Mouse (Mus musculus) thymus, adult 2 months (tissue): Measurements from ENCODE around the gene Csrp2. TPM values are rescaled to one million over a fixed set of nuclear protein-coding genes. Genes with fewer than 3 reads are reported as not detected.

ENCODE experiments used
- DNase-seq: peaks from one replicate; pipeline ENCODE4 v3.0.0; 2021
- H3K27ac ChIP-seq: fragments of 200-500 bp; 2 replicates; pipeline ENCODE4 v1.5.1; 2012; ENCODE audit warnings: low read length, control low read depth; ENCODE audit not compliant: control insufficient read depth, insufficient read depth
- H3K27me3 ChIP-seq: fragments of 200-500 bp; 2 replicates; pipeline ENCODE4 v1.6.1; 2012; ENCODE audit warnings: mild to moderate bottlenecking, low read length, moderate library complexity, mixed read lengths; ENCODE audit not compliant: control insufficient read depth, insufficient read depth
- H3K36me3 ChIP-seq: fragments of 200-500 bp; 2 replicates; pipeline ENCODE4 v1.6.1; 2012; ENCODE audit warnings: mild to moderate bottlenecking, low read length, moderate library complexity; ENCODE audit not compliant: control insufficient read depth, insufficient read depth
- H3K4me1 ChIP-seq: fragments of 200-500 bp; replicated peaks from 2 replicates; pipeline ENCODE4 v1.6.1; 2012; ENCODE audit warnings: low read length; ENCODE audit not compliant: control insufficient read depth, insufficient read depth
- H3K4me3 ChIP-seq: fragments of 200-500 bp; 2 replicates; pipeline ENCODE4 v1.5.1; 2012; ENCODE audit warnings: mild to moderate bottlenecking, low read length, control low read depth, moderate library complexity; ENCODE audit not compliant: control insufficient read depth, insufficient read depth
- CTCF ChIP-seq: fragments of 200-500 bp; IDR thresholded peaks from 2 replicates; pipeline ENCODE4 v1.5.1; 2012; ENCODE audit warnings: mild to moderate bottlenecking, control low read depth, low read length, moderate library complexity, borderline replicate concordance; ENCODE audit not compliant: control insufficient read depth, poor library complexity, insufficient read depth; ENCODE audit errors: extremely low read depth
- POLR2A ChIP-seq: fragments of 200-500 bp; IDR thresholded peaks from 2 replicates; pipeline ENCODE4 v1.6.1; 2012; ENCODE audit warnings: mild to moderate bottlenecking, low read length, control low read depth, moderate library complexity; ENCODE audit not compliant: control insufficient read depth, poor library complexity, insufficient read depth; ENCODE audit errors: extremely low read depth
- WGBS: fragments of 180-500 bp; shearing (Covaris S2); methylation state at CpG from one replicate; pipeline ENCODE4 v1.1.7; 2018; 5-methylcytosine and 5-hydroxymethylcytosine counted together
- polyA plus RNA-seq: library from polyadenylated mRNA; depleted of rRNA; stranded (reverse); fragments of >200 nt; gene quantifications from 2 replicates; pipeline ENCODE4 v1.2.3, GENCODE M21; 2012

Gene Csrp2
- polyA plus RNA-seq, 1 experiment: 16.3 TPM

GRCm38 (mm10) chr10:110938841-110939549 lies 19.4 kb downstream of the Csrp2 start:
- H3K4me1 ChIP-seq: no peaks in the 10 kb centered on the region
- H3K4me3 ChIP-seq: no peak overlapping the region
- no peak for DNase-seq
- no peak overlapping the region for H3K27ac ChIP-seq
- no peaks in the 10 kb centered on the region for H3K27me3 ChIP-seq
- 94% methylated on average over 19 of the region's 19 CpGs for WGBS
- TF ChIP-seq POLR2A: no peak
- TF ChIP-seq CTCF: no peak
- H3K36me3 ChIP-seq: peaks cover 4% of the 10 kb centered on the region; the same call in 1 of the 2 replicates

DNA sequence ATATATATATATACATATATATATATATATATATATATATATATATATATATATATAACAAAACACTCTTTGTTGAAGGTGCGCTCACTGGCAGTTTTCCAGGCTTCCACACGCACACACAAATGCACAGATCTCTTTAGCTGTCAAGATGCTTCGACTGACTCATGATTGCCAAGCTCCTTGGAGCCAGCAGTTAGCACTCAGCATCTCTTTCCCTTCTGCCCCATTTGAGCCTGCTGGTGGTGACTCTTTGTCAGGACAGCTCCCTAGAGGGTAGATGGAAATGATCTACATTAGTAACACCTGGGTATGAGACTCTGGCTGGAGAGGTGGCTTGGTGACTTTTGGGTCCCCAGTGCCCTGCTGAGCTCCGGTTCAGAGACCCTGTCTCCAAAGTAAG lies 20.1 kb downstream of the Csrp2 start:
- 94% methylated on average over 4 of the region's 4 CpGs for WGBS
- no peaks in the 10 kb centered on the region for H3K4me1 ChIP-seq

GRCm38 (mm10) chr10:110940740-110941398 lies 21.3 kb downstream of the Csrp2 start:
- TF ChIP-seq CTCF (no peak), POLR2A (no peak)
- Histone ChIP-seq H3K27ac (no peak overlapping the region), H3K4me1 (no peaks in the 10 kb centered on the region), H3K4me3 (no peak overlapping the region), H3K36me3 (peaks cover 13% of the 10 kb centered on the region; the same call in 1 of the 2 replicates), H3K27me3 (no peaks in the 10 kb centered on the region)
- DNase-seq: no peak
- WGBS: 97% methylated on average over 13 of the region's 13 CpGs

More for the DNA sequence above, 20.1 kb downstream of the Csrp2 start:
- Histone ChIP-seq H3K4me3 (no peak overlapping the region), H3K27ac (no peak overlapping the region), H3K36me3 (peaks cover 8% of the 10 kb centered on the region; the same call in 1 of the 2 replicates), H3K27me3 (no peaks in the 10 kb centered on the region)
- DNase-seq: no peak
- TF ChIP-seq CTCF (no peak), POLR2A (no peak)

- H3K4me1 ChIP-seq: no peaks in the 10 kb centered on the region
- TF ChIP-seq CTCF (no peak), POLR2A (no peak)
- H3K36me3 ChIP-seq: peaks cover 13% of the 10 kb centered on the region
- DNase-seq: no peak
- 97% methylated on average over 11 of the region's 11 CpGs for WGBS
- no peak overlapping the region for H3K27ac ChIP-seq
- no peaks in the 10 kb centered on the region for H3K27me3 ChIP-seq
- H3K4me3 ChIP-seq: no peak overlapping the region
These were observed 22.4 kb downstream of the Csrp2 start for GRCm38 (mm10) chr10:110941968-110942367.

- TF ChIP-seq POLR2A (no peak), CTCF (no peak)
- H3K27ac ChIP-seq: no peak overlapping the region
- 96% methylated on average over 9 of the region's 9 CpGs for WGBS
- DNase-seq: no peak
- H3K4me1 ChIP-seq: no peaks in the 10 kb centered on the region
- H3K27me3 ChIP-seq: no peaks in the 10 kb centered on the region
- no peak overlapping the region for H3K4me3 ChIP-seq
- H3K36me3 ChIP-seq: peaks cover 21% of the 10 kb centered on the region
These were observed 23.2 kb downstream of the Csrp2 start for GRCm38 (mm10) chr10:110942806-110943205.

- WGBS: 98% methylated on average over 11 of the region's 11 CpGs
- no peak overlapping the region for H3K27ac ChIP-seq
- H3K4me1 ChIP-seq: no peaks in the 10 kb centered on the region
- H3K36me3 ChIP-seq: peaks cover 24% of the 10 kb centered on the region
- DNase-seq: no peak
- H3K4me3 ChIP-seq: no peak overlapping the region
- no peak for TF ChIP-seq CTCF
- no peak for TF ChIP-seq POLR2A
- no peaks in the 10 kb centered on the region for H3K27me3 ChIP-seq
These were observed 24.6 kb downstream of the Csrp2 start for GRCm38 (mm10) chr10:110944175-110944574.

DNA sequence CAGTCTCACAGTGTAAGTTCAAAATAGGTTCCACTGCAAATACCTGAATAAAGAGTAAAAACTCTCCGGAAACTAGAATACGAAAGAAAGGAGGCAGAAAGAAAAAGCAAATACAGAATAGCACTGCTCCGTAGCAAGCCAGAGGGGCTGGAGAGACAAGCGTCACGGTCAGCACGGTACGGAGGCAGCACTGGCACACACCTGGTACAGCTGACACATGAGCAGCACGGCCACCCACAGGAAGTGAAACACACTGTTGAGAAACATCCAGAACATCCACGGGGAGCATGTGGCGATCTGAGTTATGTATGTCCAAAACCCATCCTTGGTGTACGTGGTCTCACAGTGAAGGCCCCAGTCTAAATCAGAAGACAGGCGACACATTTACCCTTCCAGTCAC lies 26.4 kb downstream of the Csrp2 start:
- 89% methylated on average over 12 of the region's 12 CpGs for WGBS
- DNase-seq: no peak
- Histone ChIP-seq H3K36me3 (peaks cover 23% of the 10 kb centered on the region), H3K4me1 (no peaks in the 10 kb centered on the region), H3K27me3 (no peaks in the 10 kb centered on the region), H3K27ac (no peak overlapping the region), H3K4me3 (no peak overlapping the region)
- TF ChIP-seq CTCF (no peak), POLR2A (no peak)
